Mouse (Mus musculus): ENCODE data around the gene Cep126.
A peak's percentile ranks its signal among the peaks of the same experiment; 100 is the strongest.

Cep126 gene

DNA sequence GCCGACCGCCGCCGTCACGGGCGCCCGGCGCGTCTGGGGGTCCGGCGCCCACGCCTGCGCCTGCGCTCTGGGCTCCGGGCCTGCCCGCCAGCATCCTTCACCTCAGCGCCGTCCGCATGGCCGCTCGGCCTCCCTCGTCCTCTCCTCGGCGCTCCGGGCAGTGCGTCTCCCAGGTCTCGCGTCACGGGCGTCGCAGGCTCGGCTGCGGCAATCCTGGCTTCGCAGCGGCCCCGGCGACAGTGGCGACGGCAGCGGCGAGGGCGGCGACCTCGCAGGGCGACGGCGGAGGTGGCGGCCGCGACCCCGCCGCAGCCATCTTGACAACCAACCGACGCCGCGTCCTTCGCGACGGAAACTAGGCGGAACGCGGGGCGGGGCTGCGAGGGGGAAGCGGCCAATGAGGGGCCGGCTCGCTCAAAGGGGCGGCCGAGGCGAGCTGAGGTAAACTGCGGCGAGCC is at the start of gene Cep126:
Gene Cep126, minus strand, starts transcription at position 178 of the 458 bp plus-strand sequence.
- DNase-seq = peak; percentile 95

DNA sequence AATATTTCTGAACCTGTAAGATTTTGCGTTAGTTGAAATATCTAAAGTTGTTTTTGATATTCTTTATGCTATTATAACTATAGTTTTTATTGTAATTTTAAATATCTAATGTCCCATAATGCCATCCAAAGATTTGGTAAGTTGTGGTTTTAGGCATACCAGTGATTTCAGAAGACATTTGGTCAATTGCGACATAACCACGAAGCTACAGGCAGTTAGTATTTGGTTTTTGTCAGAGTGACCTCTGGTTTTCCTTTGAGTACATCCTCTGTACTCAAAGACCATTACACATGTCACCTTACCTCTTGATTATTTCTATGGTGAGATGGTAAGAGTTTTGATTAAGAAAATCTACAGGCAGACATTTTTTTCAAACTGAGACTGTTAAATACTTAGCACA is 45.5 kb upstream of the Cep126 start:
- DNase-seq = no peak

DNA sequence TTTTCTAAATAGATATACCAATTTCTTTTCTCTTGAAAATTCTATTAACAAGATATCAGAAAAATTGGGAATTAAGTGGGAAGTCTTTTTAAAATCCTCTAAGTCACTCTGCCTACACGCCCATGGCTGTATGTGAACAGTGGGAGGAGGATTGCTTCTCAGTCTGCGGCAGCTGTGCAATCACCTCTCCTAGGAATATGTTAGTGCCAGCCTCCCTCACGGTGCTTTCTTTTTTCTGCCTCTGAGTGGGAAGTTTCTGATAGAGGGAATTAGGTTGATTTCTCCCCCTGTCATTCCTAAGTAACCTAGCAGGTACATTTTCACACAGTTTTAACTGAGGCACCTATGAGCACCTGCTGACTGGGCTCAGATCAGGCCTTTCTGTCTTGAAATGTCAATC is 43.0 kb upstream of the Cep126 start:
- no peak for DNase-seq

DNA sequence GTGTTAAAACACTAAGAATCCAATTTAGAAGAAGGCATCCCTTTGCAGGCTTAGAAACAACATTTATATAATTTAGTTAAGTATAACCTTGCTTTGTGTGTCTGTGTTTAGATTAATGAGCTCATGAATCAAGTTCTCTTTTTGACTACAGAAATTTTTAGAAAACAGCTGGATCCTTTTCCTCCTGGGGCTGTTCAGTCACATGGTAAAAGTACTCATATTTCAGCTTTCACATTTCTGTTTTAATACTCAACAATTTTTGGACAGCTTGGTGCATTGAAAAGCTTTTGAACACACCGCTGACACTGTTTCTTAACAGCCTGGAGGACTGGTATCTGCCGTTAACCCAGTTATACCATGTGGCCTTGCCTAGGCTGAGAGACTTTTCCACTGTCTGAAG is 22.9 kb upstream of the Cep126 start:
- no peak for DNase-seq

DNA sequence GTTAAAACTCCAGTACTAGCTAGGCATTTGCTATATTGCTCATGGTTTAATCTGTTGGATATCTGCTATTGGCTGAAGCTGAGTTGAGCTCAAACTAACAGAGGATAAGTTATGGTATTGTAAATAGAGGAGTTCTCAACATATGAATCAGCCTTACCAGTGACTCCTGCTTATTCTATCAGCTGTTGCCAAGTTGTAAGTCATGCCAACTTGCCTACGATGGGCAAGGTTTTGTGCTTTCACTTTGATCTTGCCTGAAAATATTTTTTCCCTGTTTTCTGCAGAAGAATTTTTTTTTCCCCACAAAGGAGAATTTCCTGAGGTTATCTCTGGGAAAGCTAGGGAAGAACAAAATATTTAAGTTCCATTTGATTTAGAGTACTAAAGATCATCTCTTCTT is 5.4 kb upstream of the Cep126 start:
- DNase-seq = no peak

DNA sequence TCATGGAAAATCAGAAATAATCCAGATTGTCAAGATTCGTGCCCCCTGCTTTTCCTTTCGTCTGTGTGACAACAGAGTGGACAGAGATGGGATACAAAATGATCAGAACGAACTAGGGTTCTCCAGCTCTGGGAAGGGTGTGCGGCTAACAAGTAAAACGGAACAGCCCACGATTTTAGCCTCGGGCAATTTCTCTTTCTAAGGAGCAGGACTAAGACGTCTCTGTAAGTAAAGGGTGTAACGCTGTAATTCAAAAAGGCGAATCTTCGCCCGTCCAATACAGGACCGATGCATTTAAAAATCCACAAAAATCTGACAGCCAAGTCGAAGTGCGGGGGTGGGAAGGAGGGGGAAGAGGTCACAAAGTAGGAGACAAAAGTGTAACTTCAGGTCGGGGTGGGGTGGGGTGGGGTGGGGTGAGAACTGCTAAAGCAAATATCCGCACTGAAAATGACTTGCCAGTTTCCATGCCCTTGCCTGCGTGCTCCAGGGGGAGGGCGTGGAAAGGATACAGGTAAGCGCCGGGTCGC is 443 bp downstream of the Cep126 start:
- peak; percentile 44 for DNase-seq

DNA sequence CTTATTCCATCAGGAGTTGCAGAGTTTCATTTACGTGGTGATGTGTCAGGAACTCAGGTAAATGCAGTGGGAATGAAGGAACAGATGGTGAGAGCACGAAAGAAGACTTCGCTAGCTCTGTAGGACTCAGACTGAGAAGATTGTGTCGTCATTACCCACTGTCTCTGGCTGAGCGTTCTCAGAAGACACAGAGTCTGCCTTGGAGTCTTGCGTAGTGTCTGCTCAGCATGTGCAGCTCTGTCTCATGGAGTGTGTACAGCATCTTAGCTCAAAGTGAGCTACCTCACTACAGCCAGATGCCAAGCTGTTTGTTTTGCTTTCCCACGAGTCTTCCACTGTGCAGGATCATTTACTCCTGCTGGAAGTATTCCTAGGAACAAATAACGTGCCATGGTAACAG is 10.6 kb downstream of the Cep126 start:
- no peak for DNase-seq

DNA sequence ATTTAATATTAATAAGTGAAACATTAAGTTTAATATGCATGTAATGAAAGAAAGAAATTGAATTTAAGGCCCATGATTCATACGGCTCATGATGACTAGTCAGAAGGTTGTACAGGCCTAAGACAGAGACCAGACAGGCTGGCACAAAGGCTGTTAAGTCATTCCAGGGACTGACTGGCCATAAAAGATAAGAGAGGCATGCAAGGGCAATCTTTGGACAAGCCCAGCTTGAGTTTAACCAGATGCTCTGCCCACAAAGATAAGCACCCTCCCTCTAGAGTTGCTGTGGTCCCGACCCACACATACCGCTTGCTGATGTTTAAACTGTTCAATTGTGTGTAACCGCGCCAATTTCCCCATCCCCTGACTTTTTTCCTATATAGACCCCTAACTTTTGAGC is 19.6 kb downstream of the Cep126 start:
- no peak for DNase-seq

DNA sequence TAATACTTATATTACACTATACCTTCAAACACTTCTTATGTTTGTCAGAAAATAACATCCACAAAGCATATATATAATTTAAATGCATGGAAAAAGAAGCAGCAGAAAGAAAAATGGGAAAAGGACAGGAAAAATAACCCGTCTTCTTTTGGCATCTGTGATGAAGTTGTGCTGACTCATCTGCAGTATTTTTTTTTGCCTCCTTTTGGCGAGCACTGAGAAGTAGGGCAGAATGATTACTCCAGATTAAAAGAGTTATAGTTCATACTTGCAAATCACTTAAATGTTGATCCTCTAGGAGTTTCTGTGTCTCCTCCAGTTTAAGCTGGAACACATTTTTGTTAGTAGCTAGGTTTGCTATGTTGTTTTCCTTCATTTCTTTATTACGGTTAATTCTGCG is 31.0 kb downstream of the Cep126 start:
- DNase-seq = no peak

DNA sequence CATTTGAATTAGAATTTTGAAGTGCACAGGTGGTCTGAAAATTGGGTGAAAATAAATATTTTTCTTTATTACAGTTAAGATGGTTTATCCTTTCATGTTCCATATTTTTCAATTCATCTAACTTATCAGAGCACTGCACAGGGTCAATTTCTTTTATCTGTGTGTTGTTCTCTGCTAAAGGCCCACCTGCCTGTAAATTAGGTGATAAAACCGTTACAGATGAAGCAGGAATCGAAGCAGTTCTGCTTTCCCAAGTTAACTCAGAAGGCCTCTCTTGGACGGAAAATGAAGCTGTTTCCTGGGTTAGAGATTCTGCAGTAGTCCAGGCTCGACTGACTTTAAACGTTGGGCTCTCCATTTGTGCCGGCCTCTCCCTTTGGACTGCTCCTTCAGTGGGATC is 33.1 kb downstream of the Cep126 start:
- DNase-seq = no peak

DNA sequence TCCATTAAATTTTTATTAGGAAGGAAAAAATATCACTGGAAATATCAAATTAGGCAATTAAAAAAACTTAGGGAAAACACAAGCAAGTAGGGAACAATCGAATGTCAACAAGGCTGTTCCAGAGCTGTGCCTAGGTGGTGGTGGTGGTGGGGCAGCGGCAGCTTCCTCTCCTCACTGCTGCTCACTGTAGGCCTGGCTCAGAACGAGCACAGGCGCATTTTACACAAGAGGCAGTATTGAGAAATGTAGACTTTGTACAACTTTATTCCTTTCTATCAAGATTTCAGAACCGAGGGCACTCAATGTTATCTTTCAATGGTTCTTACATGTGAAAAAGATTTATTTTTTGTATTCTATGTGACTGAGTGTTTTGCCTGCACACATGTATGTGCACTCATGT is 55.2 kb downstream of the Cep126 start:
- DNase-seq = no peak

DNA sequence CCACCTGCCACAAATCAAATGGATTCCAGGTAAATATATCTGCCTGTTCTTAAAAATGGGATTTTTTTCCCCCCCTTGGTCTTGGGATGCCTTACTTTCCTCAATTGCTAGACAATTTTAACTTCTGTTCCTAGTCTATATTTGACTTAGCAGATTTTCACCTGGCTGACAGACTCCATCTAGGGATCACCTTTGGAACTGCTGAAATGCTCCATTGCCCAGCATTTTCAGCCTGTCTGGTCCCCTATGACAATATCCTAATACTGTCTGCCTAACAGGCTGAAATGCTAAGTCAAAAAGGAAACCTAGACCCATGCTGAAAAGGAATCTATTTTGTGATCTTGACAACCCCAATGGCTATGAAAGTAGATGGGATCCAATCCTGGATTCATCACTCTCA is 59.7 kb downstream of the Cep126 start:
- DNase-seq = peak; percentile 18

DNA sequence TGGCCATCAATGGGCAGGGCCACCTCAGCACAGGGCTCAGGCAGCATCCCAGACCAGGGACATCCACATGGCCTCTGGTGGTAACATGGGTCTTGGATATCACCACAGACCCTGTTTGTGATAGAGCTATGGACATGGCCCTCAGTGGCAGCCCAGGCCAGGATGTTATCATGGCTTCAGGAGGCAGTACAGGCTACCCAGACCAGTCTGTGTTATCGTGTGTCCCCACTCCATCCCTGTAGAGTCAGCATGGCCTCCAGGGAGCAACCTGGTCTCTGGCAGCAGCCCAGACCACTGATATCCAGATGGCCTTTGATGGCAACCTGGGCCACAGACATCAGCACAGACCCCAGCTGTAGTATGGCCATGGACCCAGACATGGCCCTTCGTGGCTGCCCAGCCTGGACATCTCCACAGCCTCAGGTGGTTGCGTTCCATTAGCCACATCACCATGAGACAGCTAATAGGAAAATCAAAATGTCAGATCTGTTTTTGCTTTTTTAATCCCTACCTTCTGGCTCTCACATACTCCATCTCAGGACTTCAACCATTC is 60.8 kb downstream of the Cep126 start:
- DNase-seq = no peak

DNA sequence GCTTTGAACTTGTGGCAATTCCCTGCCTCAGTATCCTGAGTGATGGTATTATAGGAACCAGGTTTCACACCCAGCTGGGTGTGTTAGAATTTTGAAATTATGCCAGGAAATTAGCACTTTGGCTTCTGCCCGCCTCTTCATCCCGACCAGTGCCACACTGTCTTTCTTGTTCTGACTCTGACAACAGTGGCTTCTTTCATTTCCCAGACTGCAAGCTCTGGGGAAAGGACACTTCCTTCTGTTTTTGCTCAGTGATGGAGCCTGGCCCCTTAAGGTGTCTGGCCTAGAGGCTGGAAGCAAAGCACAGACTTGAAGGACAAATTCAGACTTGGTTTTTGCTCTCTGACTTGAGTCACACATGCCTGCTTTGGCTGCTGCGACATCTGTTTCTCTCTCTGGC is 74.5 kb downstream of the Cep126 start:
- DNase-seq = no peak

DNA sequence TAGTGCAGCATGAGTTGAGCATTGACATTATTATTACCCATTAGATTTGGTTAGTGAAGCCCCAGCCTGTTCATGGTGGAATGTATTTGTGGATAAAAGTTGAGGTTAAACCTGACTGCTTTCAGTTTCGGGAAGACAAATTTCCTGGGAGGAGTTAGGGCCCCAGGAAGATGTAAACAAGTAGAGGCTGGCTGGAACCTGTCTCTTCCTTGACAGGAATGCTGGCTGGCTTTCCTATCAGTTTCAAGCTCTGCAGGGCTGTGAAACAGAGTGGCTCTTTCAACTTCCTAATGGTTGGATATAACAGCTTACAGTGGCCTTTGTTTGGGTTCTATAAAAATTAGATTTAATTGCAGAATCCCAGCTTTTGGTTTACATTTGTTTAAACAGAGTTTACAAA is 79.3 kb downstream of the Cep126 start:
- DNase-seq = peak; percentile 12

DNA sequence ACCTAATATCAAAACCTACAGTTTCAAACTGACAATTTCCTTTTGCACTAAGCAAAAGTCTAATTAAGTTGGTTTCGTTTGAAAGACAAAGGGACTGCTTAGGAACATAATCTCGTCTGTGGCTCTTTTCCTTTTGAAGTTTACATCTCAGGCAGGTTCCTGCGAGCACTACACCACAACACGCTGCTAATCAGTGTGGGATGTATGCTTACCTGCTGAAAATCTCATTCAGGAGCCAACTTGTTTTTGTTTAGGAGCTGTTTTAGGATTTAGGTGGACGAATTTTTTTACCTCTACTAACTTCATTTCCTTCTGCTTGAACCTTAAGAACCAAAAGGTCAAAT is 91.1 kb downstream of the Cep126 start:
- no peak for DNase-seq

DNA sequence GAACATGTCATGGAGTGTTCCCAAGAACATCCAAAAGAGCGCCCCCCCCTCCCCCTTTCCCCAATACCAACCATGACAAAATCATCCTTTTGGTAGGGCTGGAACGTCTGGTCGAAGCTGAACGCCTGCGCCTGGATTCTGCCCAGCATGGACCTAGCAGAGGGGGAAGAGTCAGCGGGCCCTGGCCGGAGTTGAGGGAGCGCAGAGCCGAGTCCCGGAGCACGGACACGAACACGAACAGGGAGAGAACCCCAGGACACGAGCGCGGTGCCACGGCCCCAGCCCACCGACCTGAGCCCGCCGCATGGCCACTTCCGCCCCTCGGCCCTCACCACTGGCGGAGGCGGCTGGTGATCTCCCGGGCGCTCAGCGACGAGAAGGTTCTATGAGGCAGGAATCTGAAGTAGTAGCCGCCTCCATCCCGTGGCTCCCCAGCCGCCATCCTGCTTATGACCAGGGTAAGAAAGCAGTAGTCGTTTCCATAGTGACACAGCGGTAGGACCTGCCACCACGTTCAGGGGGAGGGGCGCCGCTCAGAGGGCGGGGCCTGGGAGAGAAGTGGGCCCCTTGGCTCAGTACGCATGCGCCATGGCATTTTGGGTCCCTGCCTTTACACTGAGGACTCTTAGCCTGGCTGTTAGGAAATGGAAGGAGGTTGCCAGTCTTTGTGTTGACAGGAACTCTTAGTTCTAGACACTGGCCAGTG is 91.6 kb downstream of the Cep126 start, which contains the start of gene Cfap300:
Gene Cfap300, minus strand, starts transcription at position 486 of the 706 bp plus-strand sequence.
- peak; percentile 98 for DNase-seq

DNA sequence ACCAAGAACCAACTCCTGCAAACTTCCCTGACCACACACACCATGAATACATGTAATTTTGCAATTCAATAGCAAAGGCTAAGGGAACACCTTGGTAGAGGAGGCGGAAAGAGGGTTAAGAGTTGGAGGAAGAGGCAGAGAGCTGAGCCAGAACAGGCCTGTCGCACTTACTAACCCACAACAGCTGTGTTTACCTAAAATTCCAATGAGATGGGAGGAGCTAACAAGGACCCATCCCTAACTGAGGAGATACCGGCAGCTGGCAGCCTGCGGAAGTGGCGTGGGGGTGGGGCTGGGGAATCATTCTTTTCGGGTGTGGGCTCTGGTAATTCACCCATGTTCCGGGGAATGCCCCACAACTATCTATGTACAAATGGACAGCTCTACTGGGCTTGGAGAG is 98.5 kb downstream of the Cep126 start:
- peak; percentile 39 for DNase-seq

DNA sequence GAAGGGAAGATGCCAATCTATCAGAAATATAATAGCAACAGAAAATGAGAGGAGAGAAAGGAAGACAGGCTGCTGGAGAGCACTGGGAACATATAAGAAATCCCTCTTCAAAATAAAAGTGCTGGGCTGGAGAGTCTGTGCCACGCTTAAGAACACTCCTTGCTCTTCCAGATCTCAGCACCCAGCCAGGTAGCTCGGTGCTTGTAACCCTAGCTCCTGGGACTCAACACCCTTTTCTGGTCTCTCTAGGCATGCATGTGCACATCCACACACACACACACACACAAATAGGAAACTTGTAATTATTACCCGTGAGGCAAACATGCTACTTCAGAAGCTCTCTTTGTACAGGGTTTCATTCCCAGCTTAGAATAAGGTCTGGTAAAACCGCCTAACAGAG is 99.0 kb downstream of the Cep126 start:
- no peak for DNase-seq

DNA sequence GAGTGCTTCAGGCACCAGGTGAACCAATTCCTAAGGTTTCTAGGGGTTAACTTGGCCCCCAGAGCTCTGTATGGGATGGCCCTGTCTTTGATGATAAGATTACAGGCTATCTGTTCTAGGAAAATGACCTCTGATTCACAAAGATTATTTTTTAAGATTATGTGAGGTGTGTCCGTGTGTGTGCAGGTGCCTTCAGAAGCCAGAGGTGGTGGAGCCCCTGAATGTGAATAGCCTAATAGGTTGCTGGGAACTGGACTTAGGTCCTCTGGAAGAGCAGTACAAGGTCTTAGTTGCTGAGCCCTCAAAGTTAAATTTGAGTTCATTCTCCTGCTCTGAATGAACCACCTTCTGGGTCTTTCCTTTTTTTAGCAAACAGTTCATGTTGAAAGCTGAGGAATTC is 100.0 kb downstream of the Cep126 start:
- DNase-seq = no peak

DNA sequence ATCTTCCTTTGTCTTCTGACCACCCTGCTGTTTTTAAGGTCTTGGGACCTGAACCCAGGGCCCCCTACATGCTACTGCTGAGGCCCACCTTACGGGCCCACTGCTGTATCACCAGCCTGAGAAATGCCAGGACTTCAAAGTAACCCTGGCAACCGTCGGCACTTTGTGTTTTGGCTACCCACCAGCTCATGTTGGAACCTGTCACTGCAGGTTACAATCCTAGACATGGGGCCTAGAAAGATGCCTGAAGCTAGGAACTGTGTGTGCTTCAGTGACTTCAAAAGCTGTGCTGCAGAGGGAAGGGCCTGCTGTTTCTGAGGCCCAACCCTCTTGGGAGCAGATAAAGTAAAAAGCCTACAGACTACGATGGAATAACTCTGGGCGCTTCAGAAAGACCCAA is 101.2 kb downstream of the Cep126 start:
- no peak for DNase-seq

All from embryo, embryonic 11 days (tissue).